21 mouse cellular contexts compared by ENCODE assay signal in the genomic region with DNA sequence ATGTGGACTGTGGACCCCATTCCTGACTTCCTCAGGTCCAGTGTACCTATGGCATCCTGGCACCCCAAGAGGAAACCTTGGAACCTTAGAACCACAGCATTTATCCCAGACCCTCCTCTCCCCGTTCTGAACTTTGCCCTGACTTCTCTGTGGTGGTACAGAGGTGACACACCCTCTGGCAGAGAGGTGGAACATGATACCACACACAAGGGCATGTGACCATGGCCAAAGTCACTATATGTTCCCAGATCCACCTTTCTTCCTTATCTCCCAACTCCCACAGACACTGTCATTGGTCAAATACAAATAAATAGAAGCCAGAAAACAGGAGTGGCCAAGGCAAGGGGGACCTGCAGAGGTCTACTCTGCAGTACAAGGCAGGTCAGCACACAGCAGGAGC. TPM values are rescaled to one million over a fixed set of nuclear protein-coding genes. Genes with fewer than 3 reads are reported as not detected.
DNase-seq lines count a peak whose midpoint lies in the region; ATAC-seq and TF ChIP-seq lines count a peak whose summit lies in the region.
"Had no signal": no experiment of that assay in that cellular context is flagged by ENCODE, and none has a peak within 500 bp of the region (broad histone marks: within the 10 kb centered on the region; RNA-seq: fewer than 3 reads in every experiment).

No protein-coding gene starts in this region.

- DNase-seq in stomach, postnatal 0 days (ENCODE audit: low spot score): no peak
- DNase-seq in cerebellum, adult 8-10 months: no peak
- no peak for DNase-seq in left cerebral cortex, postnatal 25 days (ENCODE audit: low spot score in 2 of 2)
- DNase-seq: adrenal gland, adult 8-10 months; adrenal gland, postnatal 14 days; adrenal gland, postnatal 36 days; cerebellum, adult 11-12 months; cerebellum, adult 2 months; cerebellum, adult 9-11 months; cerebellum, postnatal 14 days; cerebellum, postnatal 36 days; forebrain, postnatal 0 days had no signal

- no peak overlapping the region for H3K4me2 ChIP-seq in stomach, embryonic 14.5 days (replicated peaks; ENCODE audit: low read depth, low read length)
- H3K4me2 ChIP-seq in stomach, postnatal 0 days (replicated peaks; ENCODE audit: low read depth): no peak overlapping the region
- no peak overlapping the region for H3K4me2 ChIP-seq in intestine, embryonic 15.5 days (replicated peaks)
- H3K4me2 ChIP-seq in intestine, postnatal 0 days (replicated peaks; ENCODE audit: low read depth): no peak overlapping the region
- H3K4me2 ChIP-seq: embryonic facial prominence, embryonic 12.5 days; forebrain, embryonic 13.5 days; forebrain, embryonic 15.5 days had no signal

- H3K9ac ChIP-seq in stomach, embryonic 14.5 days (replicated peaks; ENCODE audit: low read depth, low read length): no peak overlapping the region
- H3K9ac ChIP-seq in stomach, postnatal 0 days (ENCODE audit: low read length): no peak overlapping the region
- H3K9ac ChIP-seq in intestine, embryonic 15.5 days: no peak overlapping the region
- H3K9ac ChIP-seq in intestine, postnatal 0 days (ENCODE audit: low read depth, low read length): no peak overlapping the region
- H3K9ac ChIP-seq: embryonic facial prominence, embryonic 12.5 days; forebrain, embryonic 13.5 days; forebrain, embryonic 15.5 days; forebrain, postnatal 0 days had no signal

- H3K36me3 ChIP-seq in stomach, embryonic 14.5 days (ENCODE audit: control insufficient read depth, insufficient read depth, low read length): no peaks in the 10 kb centered on the region
- no peaks in the 10 kb centered on the region for H3K36me3 ChIP-seq in stomach, postnatal 0 days (ENCODE audit: control insufficient read depth, insufficient read depth, low read length)
- H3K36me3 ChIP-seq in intestine, embryonic 15.5 days: no peaks in the 10 kb centered on the region
- no peaks in the 10 kb centered on the region for H3K36me3 ChIP-seq in intestine, postnatal 0 days (ENCODE audit: control insufficient read depth, insufficient read depth)
- H3K36me3 ChIP-seq: embryonic facial prominence, embryonic 10.5 days; embryonic facial prominence, embryonic 12.5 days; forebrain, embryonic 15.5 days had no signal

- TF ChIP-seq CTCF in stomach, postnatal 0 days (IDR thresholded peaks at IDR 0.05; ENCODE audit: low read depth): no peak
- TF ChIP-seq CTCF in intestine, postnatal 0 days (IDR thresholded peaks at IDR 0.05; ENCODE audit: low read depth): no peak

- no peaks in the 10 kb centered on the region for H3K27me3 ChIP-seq in stomach, embryonic 14.5 days (ENCODE audit: control insufficient read depth, insufficient read depth, low read length)
- H3K27me3 ChIP-seq in stomach, postnatal 0 days (ENCODE audit: control insufficient read depth, insufficient read depth, low read length): no peaks in the 10 kb centered on the region
- H3K27me3 ChIP-seq in intestine, embryonic 15.5 days (replicated peaks): no peaks in the 10 kb centered on the region
- no peaks in the 10 kb centered on the region for H3K27me3 ChIP-seq in intestine, postnatal 0 days (replicated peaks; ENCODE audit: control insufficient read depth, insufficient read depth, low read length)
- H3K27me3 ChIP-seq: embryonic facial prominence, embryonic 12.5 days; forebrain, embryonic 13.5 days; forebrain, embryonic 15.5 days; Patski had no signal

- no peaks in the 10 kb centered on the region for H3K4me1 ChIP-seq in stomach, embryonic 14.5 days (ENCODE audit: control insufficient read depth, insufficient read depth, low read length)
- no peaks in the 10 kb centered on the region for H3K4me1 ChIP-seq in stomach, postnatal 0 days (replicated peaks; ENCODE audit: control insufficient read depth, insufficient read depth)
- H3K4me1 ChIP-seq in intestine, embryonic 15.5 days (replicated peaks): no peaks in the 10 kb centered on the region; the same call in 1 of the 2 replicates
- H3K4me1 ChIP-seq in intestine, postnatal 0 days (replicated peaks; ENCODE audit: control insufficient read depth, insufficient read depth, low read length): no peaks in the 10 kb centered on the region
- H3K4me1 ChIP-seq: embryonic facial prominence, embryonic 12.5 days had no signal

- TF ChIP-seq EP300 in stomach, postnatal 0 days (optimal IDR thresholded peaks at IDR 0.05): no peak

- H3K27ac ChIP-seq in stomach, embryonic 14.5 days (ENCODE audit: low read length): no peak overlapping the region
- no peak overlapping the region for H3K27ac ChIP-seq in stomach, postnatal 0 days (replicated peaks)
- no peak overlapping the region for H3K27ac ChIP-seq in intestine, embryonic 15.5 days
- H3K27ac ChIP-seq in intestine, postnatal 0 days (ENCODE audit: low read depth, low read length): no peak overlapping the region
- H3K27ac ChIP-seq: embryonic facial prominence, embryonic 10.5 days; embryonic facial prominence, embryonic 12.5 days; forebrain, embryonic 13.5 days; forebrain, embryonic 15.5 days had no signal

- WGBS in stomach, embryonic 14.5 days: 47% methylated on average over 1 of the region's 1 CpGs
- WGBS in stomach, postnatal 0 days: 16% methylated on average over 1 of the region's 1 CpGs
- WGBS in intestine, embryonic 15.5 days: 24% methylated on average over 1 of the region's 1 CpGs
- 30% methylated on average over 1 of the region's 1 CpGs for WGBS in intestine, postnatal 0 days

- 0 out of 2 replicates have a peak, but pooled peaks have one; percentile 26 for ATAC-seq in stomach, embryonic 14.5 days (ENCODE audit: insufficient number of reproducible peaks, insufficient read depth, low FRiP score, low read depth)
- no peak for ATAC-seq in stomach, postnatal 0 days (ENCODE audit: low FRiP score, low TSS enrichment)
- peak; percentile 61 for ATAC-seq in intestine, embryonic 15.5 days
- peak; percentile 31; the same call in 1 of the 2 replicates for ATAC-seq in intestine, postnatal 0 days
- ATAC-seq: activated CD4-positive, CD25-positive, alpha-beta regulatory T cell, adult 4 months; forebrain, postnatal 0 days; Patski had no signal

- intact Hi-C loops in left cerebral cortex, postnatal 25 days (cut with DNase I): no loop called here

- no peaks in the 10 kb centered on the region for H3K9me3 ChIP-seq in stomach, embryonic 14.5 days (ENCODE audit: control insufficient read depth, low read depth, low read length)
- H3K9me3 ChIP-seq in stomach, postnatal 0 days (ENCODE audit: control insufficient read depth, low read length): no peaks in the 10 kb centered on the region
- no peaks in the 10 kb centered on the region for H3K9me3 ChIP-seq in intestine, embryonic 15.5 days
- no peaks in the 10 kb centered on the region for H3K9me3 ChIP-seq in intestine, postnatal 0 days (ENCODE audit: control insufficient read depth)
- H3K9me3 ChIP-seq: embryonic facial prominence, embryonic 10.5 days; embryonic facial prominence, embryonic 12.5 days; forebrain, embryonic 13.5 days; forebrain, embryonic 15.5 days had no signal

- no peak overlapping the region for H3K4me3 ChIP-seq in stomach, embryonic 14.5 days (ENCODE audit: low read depth, low read length)
- no peak overlapping the region for H3K4me3 ChIP-seq in stomach, postnatal 0 days (ENCODE audit: low read depth, low read length)
- H3K4me3 ChIP-seq in intestine, embryonic 15.5 days (replicated peaks): no peak overlapping the region
- no peak overlapping the region for H3K4me3 ChIP-seq in intestine, postnatal 0 days (ENCODE audit: low read depth, low read length)
- H3K4me3 ChIP-seq: embryonic facial prominence, embryonic 10.5 days; embryonic facial prominence, embryonic 12.5 days; forebrain, embryonic 13.5 days; forebrain, embryonic 15.5 days had no signal

RNA-seq across cellular contexts. Expression of gene Smarcd3, which starts 10.9 kb away (rescaled TPM):
- polyA plus RNA-seq in stomach, embryonic 14.5 days (2014; fragmentation: Nextera tagmentation; extraction: Ambion mirVana): 35.6 and 36.2 TPM in 2 replicates
- polyA plus RNA-seq in stomach, postnatal 0 days (2015; fragmentation: Nextera tagmentation; extraction: Ambion mirVana): 13.3 and 17.8 TPM in 2 replicates
- polyA plus RNA-seq in intestine, embryonic 15.5 days (2015; fragmentation: Nextera tagmentation; extraction: Ambion mirVana): 15.5 and 18.4 TPM in 2 replicates
- polyA plus RNA-seq in intestine, postnatal 0 days (2015; fragmentation: Nextera tagmentation; extraction: Ambion mirVana): 6.6 and 6.8 TPM in 2 replicates
- 100 to 1,000 TPM in 1 of 2 experiments, 10 to 100 TPM in 1; 93.4 to 105 TPM for total RNA-seq in left cerebral cortex, postnatal 25 days (2021)

RNA-seq across cellular contexts. Expression of gene Chpf2, which starts 48.6 kb away (rescaled TPM):
- polyA plus RNA-seq in stomach, embryonic 14.5 days (2014; fragmentation: Nextera tagmentation; extraction: Ambion mirVana): 11.3 and 13.4 TPM in 2 replicates
- 18.2 and 19.2 TPM in 2 replicates for polyA plus RNA-seq in stomach, postnatal 0 days (2015; fragmentation: Nextera tagmentation; extraction: Ambion mirVana)
- polyA plus RNA-seq in intestine, embryonic 15.5 days (2015; fragmentation: Nextera tagmentation; extraction: Ambion mirVana): 14.7 and 16.0 TPM in 2 replicates
- polyA plus RNA-seq in intestine, postnatal 0 days (2015; fragmentation: Nextera tagmentation; extraction: Ambion mirVana): 23.5 and 24.4 TPM in 2 replicates
- total RNA-seq in left cerebral cortex, postnatal 25 days (2021): 10 to 100 TPM; 68.8 to 77.3 TPM

RNA-seq across cellular contexts. Expression of gene Nub1, which starts 50.2 kb away (rescaled TPM):
- polyA plus RNA-seq in stomach, embryonic 14.5 days (2014; fragmentation: Nextera tagmentation; extraction: Ambion mirVana): 33.5 and 36.0 TPM in 2 replicates
- polyA plus RNA-seq in stomach, postnatal 0 days (2015; fragmentation: Nextera tagmentation; extraction: Ambion mirVana): 18.5 and 20.4 TPM in 2 replicates
- 26.8 and 29.0 TPM in 2 replicates for polyA plus RNA-seq in intestine, embryonic 15.5 days (2015; fragmentation: Nextera tagmentation; extraction: Ambion mirVana)
- 18.0 and 19.4 TPM in 2 replicates for polyA plus RNA-seq in intestine, postnatal 0 days (2015; fragmentation: Nextera tagmentation; extraction: Ambion mirVana)
- 10 to 100 TPM; 70.2 to 76.1 TPM for total RNA-seq in left cerebral cortex, postnatal 25 days (2021)

RNA-seq across cellular contexts. Expression of gene Abcf2, which starts 57.8 kb away (rescaled TPM):
- polyA plus RNA-seq in stomach, embryonic 14.5 days (2014; fragmentation: Nextera tagmentation; extraction: Ambion mirVana): 79.5 and 89.2 TPM in 2 replicates
- polyA plus RNA-seq in stomach, postnatal 0 days (2015; fragmentation: Nextera tagmentation; extraction: Ambion mirVana): 45.2 and 45.3 TPM in 2 replicates
- polyA plus RNA-seq in intestine, embryonic 15.5 days (2015; fragmentation: Nextera tagmentation; extraction: Ambion mirVana): 86.0 and 87.1 TPM in 2 replicates
- polyA plus RNA-seq in intestine, postnatal 0 days (2015; fragmentation: Nextera tagmentation; extraction: Ambion mirVana): 40.1 and 40.5 TPM in 2 replicates
- total RNA-seq in left cerebral cortex, postnatal 25 days (2021): 10 to 100 TPM; 80.6 to 81.4 TPM
